Comparison of ENCODE assay signal across 10 mouse cellular contexts in genomic region chr16:58499650-58500049, GRCm38 (mm10). TPM values are rescaled to one million over a fixed set of nuclear protein-coding genes. Genes with fewer than 3 reads are reported as not detected.
DNase-seq lines count a peak whose midpoint lies in the region; ATAC-seq and TF ChIP-seq lines count a peak whose summit lies in the region.
"Had no signal": no experiment of that assay in that cellular context is flagged by ENCODE, and none has a peak within 500 bp of the region (broad histone marks: within the 10 kb centered on the region; RNA-seq: fewer than 3 reads in every experiment).

No protein-coding gene starts in this region.

- H3K9ac ChIP-seq in forebrain, embryonic 11.5 days (ENCODE audit: low read length): no peak overlapping the region
- no peak overlapping the region for H3K9ac ChIP-seq in forebrain, embryonic 12.5 days
- H3K9ac ChIP-seq in kidney, embryonic 16.5 days (replicated peaks; ENCODE audit: low read length): no peak overlapping the region
- H3K9ac ChIP-seq in liver, embryonic 15.5 days: no peak overlapping the region; the same call in 1 of the 2 replicates

- 43% methylated on average over 5 of the region's 5 CpGs for WGBS in forebrain, embryonic 11.5 days
- WGBS in forebrain, embryonic 12.5 days: 49% methylated on average over 5 of the region's 5 CpGs
- whole genome bisulfite sequencing in kidney, embryonic 16.5 days: 80% methylated on average over 5 of the region's 5 CpGs
- 67% methylated on average over 5 of the region's 5 CpGs for whole genome bisulfite sequencing in liver, embryonic 15.5 days (ENCODE audit: insufficient replicate concordance)

- no peaks in the 10 kb centered on the region; the same call in 1 of the 2 replicates for H3K27me3 ChIP-seq in forebrain, embryonic 11.5 days (ENCODE audit: control insufficient read depth, insufficient read depth, low read length)
- peaks cover 4% of the 10 kb centered on the region; the same call in 1 of the 2 replicates for H3K27me3 ChIP-seq in forebrain, embryonic 12.5 days
- H3K27me3 ChIP-seq in kidney, embryonic 16.5 days (ENCODE audit: insufficient read depth, low read length): no peaks in the 10 kb centered on the region
- H3K27me3 ChIP-seq in liver, embryonic 15.5 days: no peaks in the 10 kb centered on the region

- no peaks in the 10 kb centered on the region for H3K9me3 ChIP-seq in forebrain, embryonic 11.5 days (ENCODE audit: control insufficient read depth, low read length)
- no peaks in the 10 kb centered on the region for H3K9me3 ChIP-seq in forebrain, embryonic 12.5 days
- H3K9me3 ChIP-seq in kidney, embryonic 16.5 days (ENCODE audit: low read length): no peaks in the 10 kb centered on the region
- H3K9me3 ChIP-seq in liver, embryonic 15.5 days (replicated peaks): no peaks in the 10 kb centered on the region

- no peak for TF ChIP-seq CTCF in bone marrow macrophage, adult 2 months (IDR thresholded peaks at IDR 0.05; ENCODE audit: low read depth, low read length)

- H3K36me3 ChIP-seq in forebrain, embryonic 11.5 days (ENCODE audit: control insufficient read depth, insufficient read depth, low read length): no peaks in the 10 kb centered on the region
- no peaks in the 10 kb centered on the region for H3K36me3 ChIP-seq in forebrain, embryonic 12.5 days (replicated peaks)
- H3K36me3 ChIP-seq in kidney, embryonic 16.5 days (ENCODE audit: insufficient read depth, low read length): peaks cover 15% of the 10 kb centered on the region; the same call in 1 of the 2 replicates
- H3K36me3 ChIP-seq in liver, embryonic 15.5 days (replicated peaks): peaks cover 14% of the 10 kb centered on the region; the same call in 1 of the 2 replicates

- H3K27ac ChIP-seq in forebrain, embryonic 11.5 days (ENCODE audit: low read depth, low read length): no peak overlapping the region
- H3K27ac ChIP-seq in forebrain, embryonic 12.5 days: no peak overlapping the region
- H3K27ac ChIP-seq in kidney, embryonic 16.5 days (ENCODE audit: low read length): peak overlapping the region; percentile 75
- 0 out of 2 replicates have a peak overlapping the region, but pooled peaks have one; percentile 12 for H3K27ac ChIP-seq in bone marrow macrophage, adult 2 months (ENCODE audit: insufficient read depth, low read depth, low read length)
- H3K27ac ChIP-seq in liver, embryonic 15.5 days (replicated peaks): peak overlapping the region; percentile 93

- peak; percentile 17; the same call in 1 of the 2 replicates for ATAC-seq in forebrain, embryonic 11.5 days (replicated peaks; ENCODE audit: low FRiP score)
- no peak for ATAC-seq in forebrain, embryonic 12.5 days (ENCODE audit: low FRiP score)
- ATAC-seq in kidney, embryonic 16.5 days (ENCODE audit: low FRiP score, low TSS enrichment): no peak
- ATAC-seq in liver, embryonic 15.5 days (ENCODE audit: insufficient read depth): no peak

- DNase-seq in forebrain, embryonic 11.5 days (ENCODE audit: low spot score): no peak
- DNase-seq in kidney, adult 9 months: no peak
- no peak for DNase-seq in right cerebral cortex, adult 2 months (ENCODE audit: low spot score in 2 of 2)
- no peak for DNase-seq in layer of hippocampus, postnatal 14 days (ENCODE audit: low spot score in 2 of 2)
- DNase-seq: adrenal gland, postnatal 25 days; cerebellum, postnatal 14 days had no signal

- peaks cover 7% of the 10 kb centered on the region; the same call in 1 of the 2 replicates for H3K4me1 ChIP-seq in forebrain, embryonic 11.5 days (replicated peaks; ENCODE audit: control insufficient read depth, insufficient read depth, low read length)
- peaks cover 23% of the 10 kb centered on the region for H3K4me1 ChIP-seq in forebrain, embryonic 12.5 days
- peaks cover 31% of the 10 kb centered on the region for H3K4me1 ChIP-seq in kidney, embryonic 16.5 days (ENCODE audit: insufficient read depth, low read length)
- H3K4me1 ChIP-seq in bone marrow macrophage, adult 2 months (ENCODE audit: control insufficient read depth, insufficient read depth, low read length): peaks cover 48% of the 10 kb centered on the region
- peaks cover 72% of the 10 kb centered on the region for H3K4me1 ChIP-seq in liver, embryonic 15.5 days (replicated peaks)

- H3K4me3 ChIP-seq in forebrain, embryonic 11.5 days (ENCODE audit: low read depth, low read length): no peak overlapping the region
- no peak overlapping the region for H3K4me3 ChIP-seq in forebrain, embryonic 12.5 days (replicated peaks)
- no peak overlapping the region for H3K4me3 ChIP-seq in kidney, embryonic 16.5 days (ENCODE audit: low read length)
- no peak overlapping the region for H3K4me3 ChIP-seq in bone marrow macrophage, adult 2 months (ENCODE audit: insufficient read depth, low read length)
- H3K4me3 ChIP-seq in liver, embryonic 15.5 days (replicated peaks): no peak overlapping the region

- TF ChIP-seq POLR2A in bone marrow macrophage, adult 2 months (IDR thresholded peaks at IDR 0.05; ENCODE audit: borderline replicate concordance, low read depth, low read length): no peak

- H3K4me2 ChIP-seq in forebrain, embryonic 11.5 days (ENCODE audit: low read depth, low read length, severe bottlenecking): no peak overlapping the region
- no peak overlapping the region for H3K4me2 ChIP-seq in forebrain, embryonic 12.5 days
- H3K4me2 ChIP-seq in kidney, embryonic 16.5 days (replicated peaks; ENCODE audit: low read depth, low read length): no peak overlapping the region
- no peak overlapping the region for H3K4me2 ChIP-seq in liver, embryonic 15.5 days

RNA-seq across cellular contexts. Expression of gene St3gal6, which starts 24.4 kb away (rescaled TPM):
- 8.3 and 8.8 TPM in 2 replicates for polyA plus RNA-seq in forebrain, embryonic 11.5 days (2014; fragmentation: Nextera tagmentation; extraction: Ambion mirVana)
- 4.9 and 9.0 TPM in 2 replicates for polyA plus RNA-seq in forebrain, embryonic 12.5 days (2016; fragmentation: Nextera tagmentation; extraction: Ambion mirVana)
- 80.5 and 89.9 TPM in 2 replicates for polyA plus RNA-seq in kidney, embryonic 16.5 days (2015; fragmentation: Nextera tagmentation; extraction: Ambion mirVana)
- polyA plus RNA-seq in bone marrow macrophage, adult 2 months (2012; ENCODE audit: insufficient read depth, insufficient read length, missing spikeins): 6.6 and 8.5 TPM in 2 replicates
- 25.7 and 26.7 TPM in 2 replicates for polyA plus RNA-seq in liver, embryonic 15.5 days (2015; fragmentation: Nextera tagmentation; extraction: Ambion mirVana)
- 10 to 100 TPM; 16.1 to 20.4 TPM for total RNA-seq in layer of hippocampus, postnatal 14 days (2021)

Comparison
In these comparisons a context has a peak if more than half of its experiments do, and no peak if none do; other contexts are left out.
1. H3K27ac ChIP-seq: peak in kidney, embryonic 16.5 days (single experiment), bone marrow macrophage, adult 2 months (single experiment) and liver, embryonic 15.5 days (single experiment); none in forebrain, embryonic 11.5 days (single experiment) and forebrain, embryonic 12.5 days (single experiment).